Mouse (Mus musculus): ENCODE data around the gene Usp16. TPM values are rescaled to one million over a fixed set of nuclear protein-coding genes. Genes with fewer than 3 reads are reported as not detected.
A peak's percentile ranks its signal among the peaks of the same experiment; 100 is the strongest.
"Not testable (repeated sequence)": the region's sequence is repeated elsewhere in the genome, so short reads cannot be mapped to it uniquely, and the experiment has no call there.

Gene Usp16
- polyA plus RNA-seq, 1 experiment from 2014 or later, result 46.4 TPM

- WGBS, result 76% methylated on average over 2 of the region's 2 CpGs
- 0 out of 2 replicates have a peak, but pooled peaks cover 2% of the 10 kb centered on the region for H3K4me1 ChIP-seq (ENCODE audit: control insufficient read depth, insufficient read depth, low read length)
- DNase-seq (ENCODE audit: low spot score) (no peak), ATAC-seq (ENCODE audit: insufficient number of reproducible peaks, low FRiP score, low TSS enrichment, low read depth) (no peak)
- H3K4me2 ChIP-seq (ENCODE audit: low read depth, severe bottlenecking), result no peak overlapping the region
- H3K27ac ChIP-seq (replicated peaks; ENCODE audit: low read depth, low read length), result no peak overlapping the region
- no peak overlapping the region for H3K4me3 ChIP-seq (ENCODE audit: low read depth, low read length)
- H3K27me3 ChIP-seq (ENCODE audit: control insufficient read depth, insufficient read depth, low read length), result no peaks in the 10 kb centered on the region
- H3K9me3 ChIP-seq (ENCODE audit: control insufficient read depth, low read length), result no peaks in the 10 kb centered on the region
- H3K36me3 ChIP-seq (ENCODE audit: control insufficient read depth, insufficient read depth, low read length), result no peaks in the 10 kb centered on the region
- no peak overlapping the region for H3K9ac ChIP-seq (ENCODE audit: low read length)
Measured at GRCm38 (mm10) chr16:87453226-87453625, 1.3 kb upstream of the Usp16 start.

- Histone ChIP-seq H3K4me2 (ENCODE audit: low read depth, severe bottlenecking) (peak overlapping the region; percentile 63), H3K9me3 (ENCODE audit: control insufficient read depth, low read length) (no peaks in the 10 kb centered on the region), H3K27me3 (ENCODE audit: control insufficient read depth, insufficient read depth, low read length) (no peaks in the 10 kb centered on the region), H3K4me3 (ENCODE audit: low read depth, low read length) (peak overlapping the region; percentile 97), H3K27ac (replicated peaks; ENCODE audit: low read depth, low read length) (peak overlapping the region; percentile 36; the same call in 1 of the 2 replicates), H3K36me3 (ENCODE audit: control insufficient read depth, insufficient read depth, low read length) (peaks cover 4% of the 10 kb centered on the region; the same call in 1 of the 2 replicates), H3K4me1 (ENCODE audit: control insufficient read depth, insufficient read depth, low read length) (0 out of 2 replicates have a peak, but pooled peaks cover 2% of the 10 kb centered on the region), H3K9ac (ENCODE audit: low read length) (peak overlapping the region; percentile 83)
- ATAC-seq (ENCODE audit: insufficient number of reproducible peaks, low FRiP score, low TSS enrichment, low read depth) (no peak), DNase-seq (ENCODE audit: low spot score) (peak; percentile 49)
- WGBS, result under 1% methylated on average over 38 of the region's 38 CpGs
Measured at GRCm38 (mm10) chr16:87455180-87455611, 693 bp downstream of the Usp16 start.

- no peak overlapping the region for H3K4me2 ChIP-seq (ENCODE audit: low read depth, severe bottlenecking)
- no peaks in the 10 kb centered on the region for H3K9me3 ChIP-seq (ENCODE audit: control insufficient read depth, low read length)
- WGBS, result 91% methylated on average over 3 of the region's 3 CpGs
- H3K4me1 ChIP-seq (ENCODE audit: control insufficient read depth, insufficient read depth, low read length), result 0 out of 2 replicates have a peak, but pooled peaks cover 2% of the 10 kb centered on the region
- no peak overlapping the region for H3K27ac ChIP-seq (replicated peaks; ENCODE audit: low read depth, low read length)
- H3K4me3 ChIP-seq (ENCODE audit: low read depth, low read length), result no peak overlapping the region
- DNase-seq (ENCODE audit: low spot score), result no peak
- no peaks in the 10 kb centered on the region for H3K27me3 ChIP-seq (ENCODE audit: control insufficient read depth, insufficient read depth, low read length)
- H3K9ac ChIP-seq (ENCODE audit: low read length), result no peak overlapping the region
- peaks cover 11% of the 10 kb centered on the region for H3K36me3 ChIP-seq (ENCODE audit: control insufficient read depth, insufficient read depth, low read length)
- no peak for ATAC-seq (ENCODE audit: insufficient number of reproducible peaks, low FRiP score, low TSS enrichment, low read depth)
Measured at GRCm38 (mm10) chr16:87458752-87459151, 4.2 kb downstream of the Usp16 start.

GRCm38 (mm10) chr16:87470579-87470978 is 16.1 kb downstream of the Usp16 start:
- no peak overlapping the region for H3K4me3 ChIP-seq (ENCODE audit: low read depth, low read length)
- no peaks in the 10 kb centered on the region for H3K27me3 ChIP-seq (ENCODE audit: control insufficient read depth, insufficient read depth, low read length)
- H3K9me3 ChIP-seq (ENCODE audit: control insufficient read depth, low read length), result no peaks in the 10 kb centered on the region
- no peak for DNase-seq (ENCODE audit: low spot score)
- 94% methylated on average over 4 of the region's 4 CpGs for WGBS
- H3K4me2 ChIP-seq (ENCODE audit: low read depth, severe bottlenecking), result no peak overlapping the region
- no peaks in the 10 kb centered on the region for H3K4me1 ChIP-seq (ENCODE audit: control insufficient read depth, insufficient read depth, low read length)
- H3K36me3 ChIP-seq (ENCODE audit: control insufficient read depth, insufficient read depth, low read length), result peaks cover 19% of the 10 kb centered on the region; the same call in 1 of the 2 replicates
- ATAC-seq (ENCODE audit: insufficient number of reproducible peaks, low FRiP score, low TSS enrichment, low read depth), result no peak
- H3K27ac ChIP-seq (replicated peaks; ENCODE audit: low read depth, low read length), result no peak overlapping the region
- H3K9ac ChIP-seq (ENCODE audit: low read length), result no peak overlapping the region

GRCm38 (mm10) chr16:87484367-87484766 is 29.9 kb downstream of the Usp16 start:
- H3K36me3 ChIP-seq (ENCODE audit: control insufficient read depth, insufficient read depth, low read length), result peaks cover 18% of the 10 kb centered on the region

GRCm38 (mm10) chr16:87486739-87487138 is 32.2 kb downstream of the Usp16 start:
- no peak overlapping the region for H3K4me3 ChIP-seq (ENCODE audit: low read depth, low read length)
- 97% methylated on average over 5 of the region's 5 CpGs for WGBS
- no peaks in the 10 kb centered on the region for H3K4me1 ChIP-seq (ENCODE audit: control insufficient read depth, insufficient read depth, low read length)
- H3K4me2 ChIP-seq (ENCODE audit: low read depth, severe bottlenecking), result no peak overlapping the region
- H3K9me3 ChIP-seq (ENCODE audit: control insufficient read depth, low read length), result no peaks in the 10 kb centered on the region
- peaks cover 22% of the 10 kb centered on the region for H3K36me3 ChIP-seq (ENCODE audit: control insufficient read depth, insufficient read depth, low read length)
- H3K9ac ChIP-seq (ENCODE audit: low read length), result no peak overlapping the region
- DNase-seq (ENCODE audit: low spot score), result no peak
- no peaks in the 10 kb centered on the region for H3K27me3 ChIP-seq (ENCODE audit: control insufficient read depth, insufficient read depth, low read length)
- H3K27ac ChIP-seq (replicated peaks; ENCODE audit: low read depth, low read length), result no peak overlapping the region
- no peak for ATAC-seq (ENCODE audit: insufficient number of reproducible peaks, low FRiP score, low TSS enrichment, low read depth)

More at GRCm38 (mm10) chr16:87484367-87484766, 29.9 kb downstream of the Usp16 start:
- Histone ChIP-seq H3K4me1 (ENCODE audit: control insufficient read depth, insufficient read depth, low read length) (no peaks in the 10 kb centered on the region), H3K4me3 (ENCODE audit: low read depth, low read length) (no peak overlapping the region), H3K27me3 (ENCODE audit: control insufficient read depth, insufficient read depth, low read length) (no peaks in the 10 kb centered on the region), H3K9me3 (ENCODE audit: control insufficient read depth, low read length) (no peaks in the 10 kb centered on the region), H3K27ac (replicated peaks; ENCODE audit: low read depth, low read length) (no peak overlapping the region), H3K4me2 (ENCODE audit: low read depth, severe bottlenecking) (no peak overlapping the region), H3K9ac (ENCODE audit: low read length) (no peak overlapping the region)
- ATAC-seq (ENCODE audit: insufficient number of reproducible peaks, low FRiP score, low TSS enrichment, low read depth) (no peak), DNase-seq (ENCODE audit: low spot score) (no peak)
- 79% methylated on average over 5 of the region's 5 CpGs for WGBS

GRCm38 (mm10) chr16:87488605-87489004 is 34.1 kb downstream of the Usp16 start:
- no peak overlapping the region for H3K9ac ChIP-seq (ENCODE audit: low read length)
- peaks cover 22% of the 10 kb centered on the region for H3K36me3 ChIP-seq (ENCODE audit: control insufficient read depth, insufficient read depth, low read length)
- H3K9me3 ChIP-seq (ENCODE audit: control insufficient read depth, low read length), result no peaks in the 10 kb centered on the region
- H3K4me3 ChIP-seq (ENCODE audit: low read depth, low read length), result no peak overlapping the region
- no peak overlapping the region for H3K4me2 ChIP-seq (ENCODE audit: low read depth, severe bottlenecking)
- no peaks in the 10 kb centered on the region for H3K27me3 ChIP-seq (ENCODE audit: control insufficient read depth, insufficient read depth, low read length)
- 86% methylated on average over 2 of the region's 2 CpGs for WGBS
- no peak for ATAC-seq (ENCODE audit: insufficient number of reproducible peaks, low FRiP score, low TSS enrichment, low read depth)
- H3K4me1 ChIP-seq (ENCODE audit: control insufficient read depth, insufficient read depth, low read length), result no peaks in the 10 kb centered on the region
- no peak overlapping the region for H3K27ac ChIP-seq (replicated peaks; ENCODE audit: low read depth, low read length)
- no peak for DNase-seq (ENCODE audit: low spot score)

- not testable (repeated sequence) for DNase-seq (ENCODE audit: low spot score); H3K27me3 ChIP-seq (ENCODE audit: control insufficient read depth, insufficient read depth, low read length); H3K9me3 ChIP-seq (ENCODE audit: control insufficient read depth, low read length); H3K4me1 ChIP-seq (ENCODE audit: control insufficient read depth, insufficient read depth, low read length); H3K27ac ChIP-seq (replicated peaks; ENCODE audit: low read depth, low read length); H3K9ac ChIP-seq (ENCODE audit: low read length); H3K4me2 ChIP-seq (ENCODE audit: low read depth, severe bottlenecking); H3K4me3 ChIP-seq (ENCODE audit: low read depth, low read length); ATAC-seq (ENCODE audit: insufficient number of reproducible peaks, low FRiP score, low TSS enrichment, low read depth)
- 93% methylated on average over 12 of the region's 12 CpGs for WGBS
- H3K36me3 ChIP-seq (ENCODE audit: control insufficient read depth, insufficient read depth, low read length), result peaks cover 13% of the 10 kb centered on the region
Measured at GRCm38 (mm10) chr16:87492191-87492792, 37.8 kb downstream of the Usp16 start.

All from limb, embryonic 11.5 days (tissue).